Mouse (Mus musculus): ENCODE data around the gene Naa25.

DNA sequence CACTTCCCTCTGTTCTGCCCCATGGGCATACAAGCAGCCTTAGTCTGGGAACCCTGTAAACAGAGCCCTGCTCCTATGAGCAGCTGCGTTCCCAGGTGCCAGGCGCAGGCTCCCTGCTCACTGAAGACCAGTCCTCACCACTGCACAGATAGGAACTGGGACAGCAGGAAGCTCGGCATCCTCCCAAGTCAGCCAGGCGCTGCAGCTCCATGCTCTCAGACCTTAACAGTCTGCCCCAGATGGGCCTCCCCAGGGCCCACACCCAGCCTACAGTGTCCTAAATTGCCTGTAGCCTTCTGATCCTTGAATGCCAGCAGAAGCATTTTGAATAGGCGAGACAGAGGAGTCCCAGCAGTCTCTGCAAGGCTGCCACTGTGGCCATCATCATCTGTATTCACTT, 36.0 kb upstream of the Naa25 start:
- TF ChIP-seq POLR2A (IDR thresholded peaks at IDR 0.05; ENCODE audit: low read depth, low read length) (no peak), CTCF (conservative IDR thresholded peaks at IDR 0.05; ENCODE audit: insufficient read depth, insufficient read length, low read depth, low read length) (no peak)

Measured in kidney, adult 2 months (tissue).